Mouse (Mus musculus): ENCODE data around the gene Auh.

DNA sequence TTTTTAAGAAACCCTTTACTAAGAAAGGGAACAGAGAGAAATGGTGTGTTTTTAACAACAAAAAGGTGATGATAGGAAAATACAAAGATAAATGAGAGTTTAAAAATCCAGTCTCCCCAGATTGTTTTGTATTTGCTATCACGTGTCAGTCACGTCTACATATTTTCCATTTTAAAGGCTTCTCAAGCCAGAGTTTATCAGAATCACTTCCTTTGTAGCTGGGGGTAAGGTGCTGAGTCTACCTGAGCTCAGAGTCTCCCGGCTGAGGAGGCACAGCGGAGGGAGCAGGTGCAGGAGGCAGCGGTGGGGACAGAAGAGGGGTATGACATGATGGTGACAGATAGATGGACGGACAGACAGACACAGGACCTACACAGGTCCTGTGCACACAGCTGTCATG lies 55.1 kb downstream of the Auh start:
- TF ChIP-seq POLR2A (IDR thresholded peaks at IDR 0.05; ENCODE audit: borderline replicate concordance, insufficient read depth, low read length) (no peak), CTCF (IDR thresholded peaks at IDR 0.05; ENCODE audit: borderline replicate concordance, insufficient read depth, low read depth, low read length) (no peak)

Data from cerebellum, adult 2 months (tissue).